Mouse (Mus musculus): ENCODE measurements around the gene Olfr620. TPM values are rescaled to one million over a fixed set of nuclear protein-coding genes. Genes with fewer than 3 reads are reported as not detected.

Olfr620 gene
- polyA plus RNA-seq (2012; ENCODE audit: insufficient read depth, low replicate concordance) = not detected in 2 replicates

DNA sequence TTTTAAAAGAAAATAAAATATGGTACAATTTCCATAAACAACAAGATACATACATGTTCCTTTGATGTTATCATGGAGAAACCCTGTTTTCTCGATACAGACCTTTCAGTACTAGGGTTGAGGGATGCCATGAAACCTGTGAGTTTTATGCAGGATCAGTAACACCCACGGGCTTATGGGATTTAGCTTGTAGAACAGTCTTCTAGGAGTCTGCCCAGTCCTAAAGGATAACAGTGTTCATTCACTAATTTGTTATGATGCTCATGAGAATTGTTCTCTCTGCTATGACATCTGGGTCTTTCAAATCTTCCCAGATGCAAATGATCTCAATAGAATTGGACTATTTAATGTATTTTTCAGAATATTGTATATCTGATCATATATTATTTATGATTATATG, at the start of gene Olfr620:
Gene Olfr620, minus strand, starts transcription at position 101 of the 400 bp plus-strand sequence.
- no peaks in the 10 kb centered on the region for H3K9me3 ChIP-seq
- no peaks in the 10 kb centered on the region for H3K27me3 ChIP-seq (replicated peaks)
- no peaks in the 10 kb centered on the region for H3K36me3 ChIP-seq (replicated peaks; ENCODE audit: low read length)
- TF ChIP-seq GATA1 (IDR thresholded peaks at IDR 0.05; ENCODE audit: borderline replicate concordance, low read length) (no peak), FLI1 (IDR thresholded peaks at IDR 0.05; ENCODE audit: low read length) (no peak)
- no peak within 1 kb of the TSS for H3K4me3 ChIP-seq (replicated peaks)
- peaks cover 1% of the 10 kb centered on the region; the same call in 1 of the 2 replicates for H3K4me1 ChIP-seq

- no peaks in the 10 kb centered on the region for H3K9me3 ChIP-seq
- no peak overlapping the region for H3K4me3 ChIP-seq (replicated peaks)
- H3K27me3 ChIP-seq (replicated peaks) = no peaks in the 10 kb centered on the region
- H3K4me1 ChIP-seq = no peaks in the 10 kb centered on the region
- no peaks in the 10 kb centered on the region for H3K36me3 ChIP-seq (replicated peaks; ENCODE audit: low read length)
- TF ChIP-seq FLI1 (IDR thresholded peaks at IDR 0.05; ENCODE audit: low read length) = no peak
- TF ChIP-seq GATA1 (IDR thresholded peaks at IDR 0.05; ENCODE audit: borderline replicate concordance, low read length) = no peak
These were observed 31.7 kb upstream of the Olfr620 start for GRCm38 (mm10) chr7:103644070-103644469.

DNA sequence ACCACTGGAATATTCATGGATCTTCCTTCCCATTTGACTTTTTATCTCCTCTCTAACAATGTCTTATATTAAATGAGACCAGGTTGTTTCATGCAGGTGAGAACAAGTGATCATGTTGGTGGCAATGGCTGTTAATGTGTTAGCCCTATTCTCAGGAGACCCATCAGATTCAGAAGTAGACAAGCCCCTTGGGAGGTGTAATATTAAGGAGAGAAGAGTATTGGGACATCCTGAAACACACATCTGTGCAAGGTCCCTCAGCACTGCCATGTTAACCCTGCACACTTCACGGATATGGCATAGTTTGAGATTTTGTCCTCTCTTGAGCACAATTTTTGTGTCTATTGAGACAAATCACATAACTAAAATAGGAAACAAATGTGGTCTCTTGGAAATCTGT, 30.3 kb upstream of the Olfr620 start, which contains the start of gene Olfr622:
Gene Olfr622, minus strand, starts transcription at position 101 of the 400 bp plus-strand sequence.
- TF ChIP-seq GATA1 (IDR thresholded peaks at IDR 0.05; ENCODE audit: borderline replicate concordance, low read length) = no peak
- no peak for TF ChIP-seq FLI1 (IDR thresholded peaks at IDR 0.05; ENCODE audit: low read length)
- Histone ChIP-seq H3K36me3 (replicated peaks; ENCODE audit: low read length) (no peaks in the 10 kb centered on the region), H3K27me3 (replicated peaks) (no peaks in the 10 kb centered on the region), H3K4me3 (replicated peaks) (no peak within 1 kb of the TSS), H3K9me3 (no peaks in the 10 kb centered on the region), H3K4me1 (no peaks in the 10 kb centered on the region)

DNA sequence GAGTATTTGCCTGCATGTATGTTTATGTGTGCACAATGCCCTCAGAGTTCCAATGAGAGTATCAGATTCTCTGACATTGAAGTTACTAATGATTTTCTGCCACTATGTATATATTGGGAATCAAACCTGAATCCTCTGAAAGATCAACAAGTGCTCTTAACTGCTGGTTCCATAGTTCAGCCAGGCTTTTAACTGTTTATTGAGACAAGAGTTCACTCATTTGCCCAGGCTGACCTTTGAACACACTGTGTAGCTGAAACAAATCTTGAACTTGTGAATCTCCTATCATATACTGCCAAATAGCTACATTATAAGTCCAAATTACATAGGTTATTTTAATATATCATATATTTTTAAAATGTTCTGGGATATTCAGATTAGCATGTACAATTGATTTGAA, 24.5 kb upstream of the Olfr620 start:
- no peaks in the 10 kb centered on the region for H3K36me3 ChIP-seq (replicated peaks; ENCODE audit: low read length)
- no peak overlapping the region for H3K4me3 ChIP-seq (replicated peaks)
- TF ChIP-seq GATA1 (IDR thresholded peaks at IDR 0.05; ENCODE audit: borderline replicate concordance, low read length) = no peak
- no peak for TF ChIP-seq FLI1 (IDR thresholded peaks at IDR 0.05; ENCODE audit: low read length)
- H3K9me3 ChIP-seq = no peaks in the 10 kb centered on the region
- H3K4me1 ChIP-seq = no peaks in the 10 kb centered on the region
- H3K27me3 ChIP-seq (replicated peaks) = no peaks in the 10 kb centered on the region

DNA sequence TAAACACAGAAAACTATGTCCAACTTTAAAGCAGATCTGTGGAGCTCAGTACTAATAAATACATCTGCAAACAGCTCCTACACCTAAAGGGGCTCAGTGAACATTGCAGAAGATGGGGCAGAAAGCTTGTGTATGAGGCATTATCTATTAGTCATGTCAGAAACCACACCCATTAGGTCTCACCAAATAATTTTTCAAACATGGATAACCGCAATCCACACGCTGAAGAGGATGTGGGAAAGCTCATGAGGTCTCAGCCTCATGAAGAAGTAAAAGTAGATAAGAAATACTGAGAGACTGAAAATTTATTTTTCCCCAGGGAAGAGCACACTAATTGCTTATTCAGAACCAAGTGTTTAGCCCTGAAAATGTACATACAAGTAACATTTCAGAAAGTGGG, 4.9 kb downstream of the Olfr620 start:
- H3K27me3 ChIP-seq (replicated peaks) = no peaks in the 10 kb centered on the region
- no peaks in the 10 kb centered on the region for H3K9me3 ChIP-seq
- H3K36me3 ChIP-seq (replicated peaks; ENCODE audit: low read length) = no peaks in the 10 kb centered on the region
- no peak for TF ChIP-seq GATA1 (IDR thresholded peaks at IDR 0.05; ENCODE audit: borderline replicate concordance, low read length)
- no peak for TF ChIP-seq FLI1 (IDR thresholded peaks at IDR 0.05; ENCODE audit: low read length)
- H3K4me3 ChIP-seq (replicated peaks) = no peak overlapping the region
- H3K4me1 ChIP-seq = peaks cover 4% of the 10 kb centered on the region; the same call in 1 of the 2 replicates

DNA sequence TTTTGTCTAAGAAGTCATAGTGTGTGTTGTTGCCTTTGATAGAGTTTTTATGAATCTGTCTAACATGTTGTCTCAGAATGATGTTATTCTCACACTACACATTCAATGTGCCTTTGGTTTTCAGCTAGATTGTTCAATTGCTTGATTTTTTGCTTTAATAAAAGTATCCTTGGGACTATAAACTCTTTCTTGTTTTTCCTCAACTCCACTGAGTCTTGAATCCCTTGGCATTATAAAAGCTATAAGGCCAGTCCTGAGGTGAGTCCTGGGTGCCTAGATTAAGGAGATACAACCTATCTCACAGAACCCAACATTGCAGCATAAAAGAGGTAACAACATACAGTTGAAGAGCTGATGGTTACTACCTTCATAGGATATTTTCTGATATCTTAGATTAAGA, 12.1 kb downstream of the Olfr620 start, which contains the start of gene Olfr619:
Gene Olfr619, plus strand, starts transcription at position 301 of the 400 bp plus-strand sequence.
- no peaks in the 10 kb centered on the region for H3K36me3 ChIP-seq (replicated peaks; ENCODE audit: low read length)
- H3K27me3 ChIP-seq (replicated peaks) = no peaks in the 10 kb centered on the region
- no peaks in the 10 kb centered on the region for H3K9me3 ChIP-seq
- TF ChIP-seq FLI1 (IDR thresholded peaks at IDR 0.05; ENCODE audit: low read length) (no peak), GATA1 (IDR thresholded peaks at IDR 0.05; ENCODE audit: borderline replicate concordance, low read length) (no peak)
- H3K4me1 ChIP-seq = no peaks in the 10 kb centered on the region
- H3K4me3 ChIP-seq (replicated peaks) = no peak within 1 kb of the TSS

DNA sequence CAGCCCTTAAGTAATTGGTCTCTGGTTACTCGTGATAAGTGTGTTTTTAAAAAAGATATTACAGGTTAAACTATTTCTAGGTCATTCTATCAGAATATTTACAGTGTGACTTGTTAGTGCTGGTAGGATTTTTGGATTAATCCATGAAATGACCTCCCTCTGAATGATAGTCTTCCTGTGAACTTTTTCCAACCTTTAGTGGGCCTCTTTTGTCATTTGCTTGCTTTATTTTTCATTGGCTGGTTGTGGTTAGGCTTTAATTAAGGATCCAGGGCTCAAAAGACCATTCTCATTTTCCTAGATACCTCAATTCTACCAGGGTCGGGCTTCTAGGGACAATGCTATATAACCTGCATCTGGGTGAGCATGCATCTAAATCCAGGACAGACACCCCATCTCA, 22.5 kb downstream of the Olfr620 start, which contains the start of gene Olfr618:
Gene Olfr618, plus strand, starts transcription at position 301 of the 400 bp plus-strand sequence.
- Histone ChIP-seq H3K4me1 (no peaks in the 10 kb centered on the region), H3K27me3 (replicated peaks) (no peaks in the 10 kb centered on the region), H3K36me3 (replicated peaks; ENCODE audit: low read length) (no peaks in the 10 kb centered on the region), H3K9me3 (no peaks in the 10 kb centered on the region), H3K4me3 (replicated peaks) (no peak within 1 kb of the TSS)
- TF ChIP-seq GATA1 (IDR thresholded peaks at IDR 0.05; ENCODE audit: borderline replicate concordance, low read length) (no peak), FLI1 (IDR thresholded peaks at IDR 0.05; ENCODE audit: low read length) (no peak)

DNA sequence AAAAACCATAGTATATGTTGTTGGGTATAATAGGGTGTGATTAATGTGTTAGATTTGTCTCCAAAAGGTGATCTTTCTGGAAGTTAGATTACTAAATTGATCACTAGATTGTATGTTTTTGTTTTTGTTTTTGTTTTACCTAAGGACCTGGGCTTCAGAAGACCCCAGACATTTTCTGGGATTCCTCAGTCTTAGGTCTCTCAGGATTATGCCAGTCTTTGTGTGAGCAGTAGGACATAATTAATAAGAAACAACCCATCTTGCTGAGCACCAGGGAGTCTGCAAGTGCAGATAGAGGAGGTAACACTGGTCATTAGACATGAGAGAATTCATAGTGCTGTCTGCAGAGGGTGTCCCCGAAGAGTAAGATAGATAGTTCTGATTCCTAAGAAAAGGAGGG, 39.6 kb downstream of the Olfr620 start, which contains the start of gene Olfr617:
Gene Olfr617, plus strand, starts transcription at position 301 of the 400 bp plus-strand sequence.
- Histone ChIP-seq H3K4me3 (replicated peaks) (no peak within 1 kb of the TSS), H3K27me3 (replicated peaks) (no peaks in the 10 kb centered on the region), H3K9me3 (no peaks in the 10 kb centered on the region), H3K4me1 (no peaks in the 10 kb centered on the region), H3K36me3 (replicated peaks; ENCODE audit: low read length) (no peaks in the 10 kb centered on the region)
- no peak for TF ChIP-seq FLI1 (IDR thresholded peaks at IDR 0.05; ENCODE audit: low read length)
- TF ChIP-seq GATA1 (IDR thresholded peaks at IDR 0.05; ENCODE audit: borderline replicate concordance, low read length) = no peak

DNA sequence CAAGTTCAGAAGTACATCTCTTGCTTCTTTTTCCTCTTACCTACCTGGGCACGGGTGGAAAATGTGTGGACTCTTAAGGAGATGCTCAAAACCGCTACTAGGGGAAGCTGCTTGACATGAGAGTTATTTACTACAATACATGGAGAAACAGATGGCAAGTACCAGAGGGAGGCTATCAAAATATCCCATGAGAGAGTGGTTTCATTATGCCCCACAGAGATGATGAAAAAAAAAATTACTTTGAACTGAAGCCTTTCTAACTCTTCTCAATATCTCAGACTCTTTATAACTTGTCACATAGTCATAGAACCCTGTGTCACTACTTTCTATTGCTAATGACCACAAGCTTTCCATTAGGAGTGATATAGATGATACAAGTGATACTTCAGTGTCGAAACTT, 43.3 kb downstream of the Olfr620 start, which contains the start of gene Olfr616:
Gene Olfr616, minus strand, starts transcription at position 101 of the 400 bp plus-strand sequence.
- TF ChIP-seq GATA1 (IDR thresholded peaks at IDR 0.05; ENCODE audit: borderline replicate concordance, low read length) = no peak
- TF ChIP-seq FLI1 (IDR thresholded peaks at IDR 0.05; ENCODE audit: low read length) = no peak
- Histone ChIP-seq H3K36me3 (replicated peaks; ENCODE audit: low read length) (no peaks in the 10 kb centered on the region), H3K9me3 (no peaks in the 10 kb centered on the region), H3K4me3 (replicated peaks) (no peak within 1 kb of the TSS), H3K27me3 (replicated peaks) (no peaks in the 10 kb centered on the region), H3K4me1 (no peaks in the 10 kb centered on the region)

GRCm38 (mm10) chr7:103555779-103556178, 56.6 kb downstream of the Olfr620 start, which contains the start of gene Olfr615:
Gene Olfr615, plus strand, starts transcription at chr7:103556079.
- H3K4me1 ChIP-seq = no peaks in the 10 kb centered on the region
- H3K36me3 ChIP-seq (replicated peaks; ENCODE audit: low read length) = no peaks in the 10 kb centered on the region
- H3K9me3 ChIP-seq = no peaks in the 10 kb centered on the region
- no peaks in the 10 kb centered on the region for H3K27me3 ChIP-seq (replicated peaks)
- TF ChIP-seq GATA1 (IDR thresholded peaks at IDR 0.05; ENCODE audit: borderline replicate concordance, low read length) = no peak
- no peak for TF ChIP-seq FLI1 (IDR thresholded peaks at IDR 0.05; ENCODE audit: low read length)
- H3K4me3 ChIP-seq (replicated peaks) = no peak within 1 kb of the TSS

Other genes starting within 250 kb of the Olfr620 start
- gene Olfr601, start 249.9 kb downstream of the Olfr620 start, polyA plus RNA-seq (2012; ENCODE audit: insufficient read depth, low replicate concordance) = not detected in 2 replicates
- not detected in 2 replicates for gene Olfr603, start 226.4 kb downstream of the Olfr620 start, polyA plus RNA-seq (2012; ENCODE audit: insufficient read depth, low replicate concordance)
- gene Usp17lc, start 197.5 kb downstream of the Olfr620 start, polyA plus RNA-seq (2012; ENCODE audit: insufficient read depth, low replicate concordance) = not detected in 2 replicates
- not detected in 2 replicates for gene Olfr605, start 167.1 kb downstream of the Olfr620 start, polyA plus RNA-seq (2012; ENCODE audit: insufficient read depth, low replicate concordance)
- gene Olfr606, start 163.5 kb downstream of the Olfr620 start, polyA plus RNA-seq (2012; ENCODE audit: insufficient read depth, low replicate concordance) = not detected in 2 replicates
- gene Olfr607, start 148.4 kb downstream of the Olfr620 start, polyA plus RNA-seq (2012; ENCODE audit: insufficient read depth, low replicate concordance) = not detected in 2 replicates
- gene Olfr608, start 142.7 kb downstream of the Olfr620 start, polyA plus RNA-seq (2012; ENCODE audit: insufficient read depth, low replicate concordance) = not detected in 2 replicates
- not detected in 2 replicates for gene Olfr609, start 114.5 kb downstream of the Olfr620 start, polyA plus RNA-seq (2012; ENCODE audit: insufficient read depth, low replicate concordance)
- not detected in 2 replicates for gene Olfr610, start 100.4 kb downstream of the Olfr620 start, polyA plus RNA-seq (2012; ENCODE audit: insufficient read depth, low replicate concordance)
- gene Olfr611, start 91.7 kb downstream of the Olfr620 start, polyA plus RNA-seq (2012; ENCODE audit: insufficient read depth, low replicate concordance) = not detected in 2 replicates
- gene Olfr612, start 69.8 kb downstream of the Olfr620 start, polyA plus RNA-seq (2012; ENCODE audit: insufficient read depth, low replicate concordance) = not detected in 2 replicates
- gene Olfr613, start 64.5 kb downstream of the Olfr620 start, polyA plus RNA-seq (2012; ENCODE audit: insufficient read depth, low replicate concordance) = not detected in 2 replicates
- not detected in 2 replicates for gene Olfr615, start 56.5 kb downstream of the Olfr620 start, polyA plus RNA-seq (2012; ENCODE audit: insufficient read depth, low replicate concordance)
- not detected in 2 replicates for gene Olfr616, start 43.4 kb downstream of the Olfr620 start, polyA plus RNA-seq (2012; ENCODE audit: insufficient read depth, low replicate concordance)
- gene Olfr617, start 39.5 kb downstream of the Olfr620 start, polyA plus RNA-seq (2012; ENCODE audit: insufficient read depth, low replicate concordance) = not detected in 2 replicates
- gene Olfr618, start 22.4 kb downstream of the Olfr620 start, polyA plus RNA-seq (2012; ENCODE audit: insufficient read depth, low replicate concordance) = not detected in 2 replicates
- not detected in 2 replicates for gene Olfr619, start 12.0 kb downstream of the Olfr620 start, polyA plus RNA-seq (2012; ENCODE audit: insufficient read depth, low replicate concordance)
- not detected in 2 replicates for gene Olfr622, start 30.2 kb upstream of the Olfr620 start, polyA plus RNA-seq (2012; ENCODE audit: insufficient read depth, low replicate concordance)
- gene Olfr623, start 51.2 kb upstream of the Olfr620 start, polyA plus RNA-seq (2012; ENCODE audit: insufficient read depth, low replicate concordance) = 0.41 TPM in 1 of 2 replicates, not detected in the other
- gene Olfr624, start 58.7 kb upstream of the Olfr620 start, polyA plus RNA-seq (2012; ENCODE audit: insufficient read depth, low replicate concordance) = not detected in 2 replicates
- not detected in 2 replicates for gene Olfr625-ps1, start 70.2 kb upstream of the Olfr620 start, polyA plus RNA-seq (2012; ENCODE audit: insufficient read depth, low replicate concordance)
- gene Olfr243, start 102.1 kb upstream of the Olfr620 start, polyA plus RNA-seq (2012; ENCODE audit: insufficient read depth, low replicate concordance) = not detected in 2 replicates
- not detected in 2 replicates for gene Olfr628, start 117.8 kb upstream of the Olfr620 start, polyA plus RNA-seq (2012; ENCODE audit: insufficient read depth, low replicate concordance)
- not detected in 2 replicates for gene Olfr629, start 132.4 kb upstream of the Olfr620 start, polyA plus RNA-seq (2012; ENCODE audit: insufficient read depth, low replicate concordance)
- gene Olfr630, start 144.8 kb upstream of the Olfr620 start, polyA plus RNA-seq (2012; ENCODE audit: insufficient read depth, low replicate concordance) = not detected in 2 replicates
- gene Olfr69, start 159.1 kb upstream of the Olfr620 start, polyA plus RNA-seq (2012; ENCODE audit: insufficient read depth, low replicate concordance) = not detected in 2 replicates
- gene Olfr68, start 167.2 kb upstream of the Olfr620 start, polyA plus RNA-seq (2012; ENCODE audit: insufficient read depth, low replicate concordance) = not detected in 2 replicates
- gene Olfr67, start 179.3 kb upstream of the Olfr620 start, polyA plus RNA-seq (2012; ENCODE audit: insufficient read depth, low replicate concordance) = not detected in 2 replicates
- 492 and 1,761 TPM in 2 replicates for gene Hbb-bt, start 201.5 kb upstream of the Olfr620 start, polyA plus RNA-seq (2012; ENCODE audit: insufficient read depth, low replicate concordance)
- 423 and 663 TPM in 2 replicates for gene Hbb-bs, start 215.6 kb upstream of the Olfr620 start, polyA plus RNA-seq (2012; ENCODE audit: insufficient read depth, low replicate concordance)
- gene Hbb-bh2, start 228.0 kb upstream of the Olfr620 start, polyA plus RNA-seq (2012; ENCODE audit: insufficient read depth, low replicate concordance) = not detected in 2 replicates
- not detected in 2 replicates for gene Hbb-bh1, start 230.6 kb upstream of the Olfr620 start, polyA plus RNA-seq (2012; ENCODE audit: insufficient read depth, low replicate concordance)
- 3.6 TPM in 1 of 2 replicates, not detected in the other for gene Hbb-y, start 240.7 kb upstream of the Olfr620 start, polyA plus RNA-seq (2012; ENCODE audit: insufficient read depth, low replicate concordance)